ENCODE assay signal across 9 mouse cellular contexts in the genomic region with DNA sequence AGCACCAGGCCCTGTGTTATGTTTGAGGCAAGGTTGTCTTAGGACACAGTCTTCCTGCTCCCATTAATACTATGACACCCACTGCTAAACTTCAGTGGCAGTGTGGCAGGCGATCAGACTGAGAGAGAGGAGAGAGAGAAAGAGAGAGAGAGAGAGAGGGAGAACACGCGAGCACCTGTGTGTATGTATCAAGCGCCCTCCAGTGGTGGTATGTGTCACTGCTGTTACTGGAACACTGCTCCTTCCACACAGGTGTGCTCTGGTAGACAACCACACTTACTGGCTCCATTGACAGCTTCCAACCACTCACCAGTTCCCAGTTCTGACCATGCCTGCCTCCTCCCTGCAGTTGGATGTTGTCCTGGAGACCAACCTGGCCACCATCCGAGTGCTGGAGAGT. TPM values are rescaled to one million over a fixed set of nuclear protein-coding genes. Genes with fewer than 3 reads are reported as not detected.
DNase-seq lines count a peak whose midpoint lies in the region; TF ChIP-seq lines count a peak whose summit lies in the region.
"Had no signal": no experiment of that assay in that cellular context is flagged by ENCODE, and none has a peak within 500 bp of the region (broad histone marks: within the 10 kb centered on the region; RNA-seq: fewer than 3 reads in every experiment).

No protein-coding gene starts in this region.

- DNase-seq in gastrocnemius, adult 8-10 months (ENCODE audit: low spot score in 2 of 2) = peak; percentile 10 to 24
- no peak for DNase-seq in gastrocnemius, postnatal 25 days
- peak; percentile 58 for DNase-seq in MEL (ENCODE audit: low read depth, low spot score)
- peak; percentile 65 to 73 for DNase-seq in cerebellum, postnatal 10 days
- DNase-seq in frontal cortex, postnatal 36 days (ENCODE audit: low spot score in 2 of 2) = peak; percentile 32 to 61
- peak; percentile 64 to 72 for DNase-seq in kidney, postnatal 4 days
- peak; percentile 67 for DNase-seq in lung, postnatal 36 days
- DNase-seq in right cerebral cortex, postnatal 4 days = peak; percentile 39

- no peak overlapping the region for H3K27ac ChIP-seq in MEL (ENCODE audit: control insufficient read depth, low read depth, low read length)

- H3K9me3 ChIP-seq in MEL (replicated peaks; ENCODE audit: insufficient read depth, low read length) = no peaks in the 10 kb centered on the region

- H3K9ac ChIP-seq in MEL (ENCODE audit: control insufficient read depth, low read depth, low read length, poor library complexity, severe bottlenecking) = no peak overlapping the region

- no peaks in the 10 kb centered on the region for H3K27me3 ChIP-seq in MEL (ENCODE audit: control insufficient read depth in 1 of 2, insufficient read depth in 2 of 2, low read length in 2 of 2)
- H3K27me3 ChIP-seq: Patski had no signal

- no peaks in the 10 kb centered on the region; a peak in 1 of 4 replicates for H3K36me3 ChIP-seq in MEL (ENCODE audit: control insufficient read depth in 1 of 2, insufficient read depth in 2 of 2, low read length in 2 of 2)

- no peak overlapping the region for H3K4me3 ChIP-seq in MEL (ENCODE audit: control insufficient read depth in 1 of 2, insufficient read depth in 1 of 2, low read depth in 2 of 2, low read length in 2 of 2)

- no peaks in the 10 kb centered on the region for H3K4me1 ChIP-seq in MEL (ENCODE audit: control insufficient read depth in 1 of 2, insufficient read depth in 2 of 2, low read length in 2 of 2)

- no peak for TF ChIP-seq EP300 in MEL (IDR thresholded peaks at IDR 0.05; ENCODE audit: low read depth in 1 of 2, low read length in 2 of 2)

- no peak for TF ChIP-seq POLR2A in MEL (IDR thresholded peaks at IDR 0.05; ENCODE audit: control insufficient read depth in 1 of 2, insufficient read depth in 1 of 2, low read depth in 1 of 2, low read length in 2 of 2, poor library complexity in 1 of 2)

- H3K79me2 ChIP-seq in MEL (ENCODE audit: control insufficient read depth, insufficient read depth, low read length, poor library complexity) = no peaks in the 10 kb centered on the region

- TF ChIP-seq RAD21 in MEL (IDR thresholded peaks at IDR 0.05; ENCODE audit: low read depth, low read length) = peak; percentile 73

- TF ChIP-seq CTCF in MEL (IDR thresholded peaks at IDR 0.05 in 2 of 3, conservative IDR thresholded peaks at IDR 0.05 in 1 of 3; ENCODE audit: control insufficient read depth in 1 of 3, insufficient read depth in 1 of 3, low read depth in 2 of 3, low read length in 3 of 3, poor library complexity in 1 of 3, severe bottlenecking in 1 of 3) = peak; percentile 79 to 87 (median 81)

TF ChIP-seq in MEL, 35 proteins besides CTCF, POLR2A, EP300 and RAD21:
- no peak for TF ChIP-seq SIN3A (IDR thresholded peaks at IDR 0.05; ENCODE audit: low read length)
- 0 out of 2 replicates have a peak, but pooled peaks have one; percentile 59 for TF ChIP-seq JUND (IDR thresholded peaks at IDR 0.05; ENCODE audit: low read depth, low read length)
- TF ChIP-seq SMC3 (IDR thresholded peaks at IDR 0.05; ENCODE audit: low read depth, low read length) = peak; percentile 67

RNA-seq across cellular contexts. Expression of a gene that starts 15.6 kb away (rescaled TPM):
- total RNA-seq in gastrocnemius, adult 8-10 months (2022) = 1 to 10 TPM; 1.1 to 2.0 (median 1.6) TPM
- 1 to 10 TPM in 1 of 2 experiments, under 1 TPM in 1; 0.97 to 1.6 TPM for total RNA-seq in gastrocnemius, postnatal 25 days (2021)
- total RNA-seq in MEL (2012; rRNA removed) = 0.08 TPM in 1 of 2 replicates, not detected in the other
- polyA plus RNA-seq in MEL (2012; ENCODE audit: insufficient read depth in 1 of 2, insufficient read length in 2 of 2, low read depth in 1 of 2, low replicate concordance in 2 of 2, missing spikeins in 1 of 2) = under 1 TPM in 1 of 2 experiments, not detected in 1; 0.11 TPM

RNA-seq across cellular contexts. Expression of a gene that starts 23.0 kb away (rescaled TPM):
- total RNA-seq in gastrocnemius, adult 8-10 months (2022) = 10 to 100 TPM; 31.2 to 39.4 (median 33.8) TPM
- total RNA-seq in gastrocnemius, postnatal 25 days (2021) = 10 to 100 TPM; 32.6 to 37.8 TPM
- total RNA-seq in MEL (2012; rRNA removed) = 123 and 139 TPM in 2 replicates
- polyA plus RNA-seq in MEL (2012; ENCODE audit: insufficient read depth in 1 of 2, insufficient read length in 2 of 2, low read depth in 1 of 2, low replicate concordance in 2 of 2, missing spikeins in 1 of 2) = 100 to 1,000 TPM in 1 of 2 experiments, not detected in 1; 115 TPM
